Mouse (Mus musculus) MEL (cell line): ENCODE results near the gene Zfp36l1. TPM values are rescaled to one million over a fixed set of nuclear protein-coding genes. Genes with fewer than 3 reads are reported as not detected.

ENCODE experiments used
- DNase-seq: peaks from one replicate; pipeline ENCODE4 v3.0.0; 2011; ENCODE audit warnings: low read depth, low spot score
- H3K27ac ChIP-seq: 2 replicates; pipeline ENCODE4 v1.5.1; 2012; ENCODE audit warnings: low read depth, mild to moderate bottlenecking, control low read depth, low read length, moderate library complexity; ENCODE audit not compliant: control insufficient read depth
- H3K27me3 ChIP-seq, 2 experiments: fragments of 150-350 bp in 1 of 2; sonication (generic) in 1 of 2; 2 replicates each; pipeline ENCODE4 v1.6.1; 2012; ENCODE audit warnings: low read length in 2 of 2, mild to moderate bottlenecking in 2 of 2, improper control_type of control experiment in 1 of 2, moderate library complexity in 1 of 2; ENCODE audit not compliant: insufficient read depth in 2 of 2, control insufficient read depth in 1 of 2
- H3K36me3 ChIP-seq, 2 experiments: 2 replicates each; pipeline ENCODE4 v1.6.1; 2012 to 2014; ENCODE audit warnings: low read length in 2 of 2, improper control_type of control experiment in 1 of 2, inconsistent platforms in 1 of 2, mild to moderate bottlenecking in 1 of 2; ENCODE audit not compliant: insufficient read depth in 2 of 2, control insufficient read depth in 1 of 2
- H3K4me1 ChIP-seq, 2 experiments: fragments of 150-350 bp in 1 of 2; sonication (generic) in 1 of 2; 2 replicates each; pipeline ENCODE4 v1.6.1; 2012; ENCODE audit warnings: low read length in 2 of 2, improper control_type of control experiment in 1 of 2, mild to moderate bottlenecking in 1 of 2; ENCODE audit not compliant: insufficient read depth in 2 of 2, control insufficient read depth in 1 of 2
- H3K4me3 ChIP-seq, 2 experiments: fragments of 150-350 bp in 1 of 2; sonication (generic) in 1 of 2; 2 replicates each; pipeline ENCODE4 v1.5.1; 2012; ENCODE audit warnings: low read depth in 2 of 2, low read length in 2 of 2, mild to moderate bottlenecking in 2 of 2, moderate library complexity in 2 of 2, control low read depth in 1 of 2, improper control_type of control experiment in 1 of 2; ENCODE audit not compliant: control insufficient read depth in 1 of 2, insufficient read depth in 1 of 2
- H3K79me2 ChIP-seq: 2 replicates; pipeline ENCODE4 v1.6.1; 2012; ENCODE audit warnings: mild to moderate bottlenecking, low read length, moderate library complexity; ENCODE audit not compliant: control insufficient read depth, poor library complexity, insufficient read depth
- H3K9ac ChIP-seq: 2 replicates; pipeline ENCODE4 v1.6.1; 2012; ENCODE audit warnings: low read depth, mild to moderate bottlenecking, control low read depth, low read length, moderate library complexity; ENCODE audit not compliant: control insufficient read depth, poor library complexity, severe bottlenecking
- H3K9me3 ChIP-seq: fragments of 150-350 bp; sonication (generic); replicated peaks from 2 replicates; pipeline ENCODE4 v1.6.1; 2012; ENCODE audit warnings: mild to moderate bottlenecking, low read length, improper control_type of control experiment, moderate library complexity; ENCODE audit not compliant: insufficient read depth
- BHLHE40 ChIP-seq: IDR thresholded peaks from 2 replicates; pipeline ENCODE4 v1.6.1; 2012; ENCODE audit warnings: low read depth, mild to moderate bottlenecking, inconsistent platforms, low read length, improper control_type of control experiment, borderline replicate concordance
- CHD1 ChIP-seq: IDR thresholded peaks from 2 replicates; pipeline ENCODE4 v1.6.1; 2012; ENCODE audit warnings: low read depth, mild to moderate bottlenecking, inconsistent platforms, low read length, improper control_type of control experiment
- CTCF ChIP-seq, 3 experiments: IDR thresholded peaks in 2 of 3; conservative IDR thresholded peaks in 1 of 3; 2 replicates each; pipeline ENCODE4 v1.5.1; 2011 to 2012; ENCODE audit warnings: low read length in 3 of 3, low read depth in 2 of 3, mild to moderate bottlenecking in 2 of 3, improper control_type of control experiment in 1 of 3, inconsistent platforms in 1 of 3, mixed read lengths in 1 of 3, moderate library complexity in 1 of 3; ENCODE audit not compliant: control insufficient read depth in 1 of 3, insufficient read depth in 1 of 3, poor library complexity in 1 of 3, severe bottlenecking in 1 of 3
- E2F4 ChIP-seq: IDR thresholded peaks from 2 replicates; pipeline ENCODE4 v1.6.1; 2011; ENCODE audit warnings: low read depth, low read length, improper control_type of control experiment, borderline replicate concordance
- ELF1 ChIP-seq: IDR thresholded peaks from 2 replicates; pipeline ENCODE4 v1.6.1; 2014; ENCODE audit warnings: low read depth, mild to moderate bottlenecking, inconsistent platforms, low read length, improper control_type of control experiment, moderate library complexity
- ETS1 ChIP-seq: IDR thresholded peaks from 2 replicates; pipeline ENCODE4 v1.6.1; 2012; ENCODE audit warnings: low read depth, mild to moderate bottlenecking, inconsistent platforms, low read length, improper control_type of control experiment, moderate library complexity
- GABPA ChIP-seq: IDR thresholded peaks from 2 replicates; pipeline ENCODE4 v1.6.1; 2012; ENCODE audit warnings: low read depth, mild to moderate bottlenecking, inconsistent platforms, low read length, improper control_type of control experiment, moderate library complexity
- JUND ChIP-seq: IDR thresholded peaks from 2 replicates; pipeline ENCODE4 v1.6.1; 2011; ENCODE audit warnings: low read depth, mild to moderate bottlenecking, improper control_type of control experiment, low read length
- KAT2A ChIP-seq: conservative IDR thresholded peaks from 2 replicates; pipeline ENCODE4 v1.6.1; 2012; ENCODE audit warnings: low read depth, low read length, improper control_type of control experiment, inconsistent platforms
- MAFK ChIP-seq: IDR thresholded peaks from 2 replicates; pipeline ENCODE4 v1.6.1; 2011; ENCODE audit warnings: low read depth, mild to moderate bottlenecking, low read length, improper control_type of control experiment, borderline replicate concordance
- MEF2A ChIP-seq: IDR thresholded peaks from 2 replicates; pipeline ENCODE4 v1.6.1; 2014; ENCODE audit warnings: low read depth, mild to moderate bottlenecking, inconsistent platforms, low read length, improper control_type of control experiment; ENCODE audit not compliant: poor library complexity, insufficient replicate concordance, severe bottlenecking; ENCODE audit errors: extremely low read depth
- MYB ChIP-seq: IDR thresholded peaks from 2 replicates; pipeline ENCODE4 v1.6.1; 2011; ENCODE audit warnings: mild to moderate bottlenecking, low read depth, low read length, improper control_type of control experiment
- MYC ChIP-seq: IDR thresholded peaks from 2 replicates; pipeline ENCODE4 v1.6.1; 2011; ENCODE audit warnings: low read depth, mild to moderate bottlenecking, low read length, improper control_type of control experiment, moderate library complexity
- NELFE ChIP-seq: IDR thresholded peaks from 2 replicates; pipeline ENCODE4 v1.6.1; 2011; ENCODE audit warnings: low read depth, low read length, improper control_type of control experiment
- NRF1 ChIP-seq: IDR thresholded peaks from 2 replicates; pipeline ENCODE4 v1.6.1; 2014; ENCODE audit warnings: low read depth, mild to moderate bottlenecking, inconsistent platforms, low read length, improper control_type of control experiment, moderate library complexity; ENCODE audit not compliant: poor library complexity, insufficient read depth, severe bottlenecking
- POLR2AphosphoS2 ChIP-seq: IDR thresholded peaks from 2 replicates; pipeline ENCODE4 v1.6.1; 2011; ENCODE audit warnings: low read length, improper control_type of control experiment
- POLR2AphosphoS5 ChIP-seq: IDR thresholded peaks from 2 replicates; pipeline ENCODE4 v1.6.1; 2012; ENCODE audit warnings: low read depth, borderline replicate concordance, mild to moderate bottlenecking, inconsistent platforms, low read length, moderate library complexity, mixed read lengths
- RAD21 ChIP-seq: IDR thresholded peaks from 2 replicates; pipeline ENCODE4 v1.6.1; 2011; ENCODE audit warnings: mild to moderate bottlenecking, low read depth, low read length, improper control_type of control experiment
- RCOR1 ChIP-seq: IDR thresholded peaks from 2 replicates; pipeline ENCODE4 v1.6.1; 2012; ENCODE audit warnings: low read depth, mild to moderate bottlenecking, inconsistent platforms, low read length, improper control_type of control experiment
- SIN3A ChIP-seq: IDR thresholded peaks from 2 replicates; pipeline ENCODE4 v1.6.1; 2012; ENCODE audit warnings: low read length, improper control_type of control experiment, inconsistent platforms
- SMC3 ChIP-seq: IDR thresholded peaks from 2 replicates; pipeline ENCODE4 v1.6.1; 2011; ENCODE audit warnings: low read depth, low read length, improper control_type of control experiment
- TBP ChIP-seq: IDR thresholded peaks from 2 replicates; pipeline ENCODE4 v1.8.0; 2011; ENCODE audit warnings: low read depth, low read length, improper control_type of control experiment
- UBTF ChIP-seq: IDR thresholded peaks from 2 replicates; pipeline ENCODE4 v1.6.1; 2012; ENCODE audit warnings: low read depth, mild to moderate bottlenecking, inconsistent platforms, low read length, improper control_type of control experiment, moderate library complexity, borderline replicate concordance; ENCODE audit not compliant: insufficient read depth
- USF1 ChIP-seq: IDR thresholded peaks from 2 replicates; pipeline ENCODE4 v1.6.1; 2014; ENCODE audit warnings: low read depth, mild to moderate bottlenecking, inconsistent platforms, low read length, improper control_type of control experiment, moderate library complexity
- USF2 ChIP-seq, 2 experiments: IDR thresholded peaks; 2 replicates each; pipeline ENCODE4 v1.6.1; 2011 to 2012; ENCODE audit warnings: improper control_type of control experiment in 2 of 2, low read length in 2 of 2, borderline replicate concordance in 1 of 2, inconsistent platforms in 1 of 2, low read depth in 1 of 2, mild to moderate bottlenecking in 1 of 2; ENCODE audit not compliant: insufficient read depth in 1 of 2
- ZC3H11A ChIP-seq: IDR thresholded peaks from 2 replicates; pipeline ENCODE4 v1.6.1; 2012; ENCODE audit warnings: low read depth, mild to moderate bottlenecking, inconsistent platforms, low read length, improper control_type of control experiment
- ZKSCAN1 ChIP-seq: IDR thresholded peaks from 2 replicates; pipeline ENCODE4 v1.6.1; 2012; ENCODE audit warnings: low read depth, mild to moderate bottlenecking, inconsistent platforms, low read length, improper control_type of control experiment, moderate library complexity
- ZMIZ1 ChIP-seq: IDR thresholded peaks from 2 replicates; pipeline ENCODE4 v1.6.1; 2012; ENCODE audit warnings: low read depth, mild to moderate bottlenecking, inconsistent platforms, low read length, improper control_type of control experiment, moderate library complexity
- polyA plus RNA-seq, 2 experiments: library from polyadenylated mRNA; stranded (reverse) in 1 of 2; unstranded in 1 of 2; fragments of >175 nt in 1 of 2; fragments of >200 nt in 1 of 2; gene quantifications; 2 replicates each; pipeline versions ENCODE4 v1.2.1 to v1.2.4; 2012; ENCODE audit warnings: low replicate concordance in 2 of 2, low read depth in 1 of 2; ENCODE audit not compliant: insufficient read length in 2 of 2, insufficient read depth in 1 of 2, missing spikeins in 1 of 2
- total RNA-seq: library from RNA; depleted of rRNA; stranded (reverse); fragments of 300-350 nt; gene quantifications from 2 replicates; pipeline ENCODE4 v1.2.3, GENCODE M21; 2012

Gene Zfp36l1
- total and polyA plus RNA-seq, 3 experiments, result 1.2 to 22.5 TPM; not detected in 1

- H3K4me1 ChIP-seq, result peaks cover 10 to 30% of the 10 kb centered on the region in 2 experiments
- peak overlapping the region; percentile 79 for H3K27ac ChIP-seq
- TF ChIP-seq MAFK (no peak), MYC (no peak), SMC3 (no peak), USF1 (peak; percentile 32; the same call in 1 of the 2 replicates), BHLHE40 (no peak), ELF1 (no peak)
- TF ChIP-seq, all 39 proteins: peak for 1
- Histone ChIP-seq H3K27me3 (no peaks in the 10 kb centered on the region), H3K4me3 (peak overlapping the region; percentile 1 to 2; a peak in 3 of 4 replicates), H3K9ac (peak overlapping the region; percentile 15), H3K36me3 (peaks cover 0 to 25% of the 10 kb centered on the region in 2 experiments; a peak in 2 of 4 replicates), H3K79me2 (no peaks in the 10 kb centered on the region), H3K9me3 (no peaks in the 10 kb centered on the region)
- peak; percentile 66 for DNase-seq
Measured at GRCm38 (mm10) chr12:80083133-80083821, 29.5 kb downstream of the Zfp36l1 start.

- Histone ChIP-seq H3K4me3 (0 out of 4 replicates have a peak overlapping the region, but pooled peaks of 1 of the 2 experiments have one; percentile 1), H3K9me3 (no peaks in the 10 kb centered on the region), H3K4me1 (peaks cover 10 to 26% of the 10 kb centered on the region in 2 experiments), H3K27ac (peak overlapping the region; percentile 79), H3K27me3 (no peaks in the 10 kb centered on the region), H3K9ac (peak overlapping the region; percentile 15), H3K36me3 (peaks cover 0 to 21% of the 10 kb centered on the region in 2 experiments; a peak in 2 of 4 replicates), H3K79me2 (no peaks in the 10 kb centered on the region)
- peak; percentile 68 for DNase-seq
- no peak for TF ChIP-seq POLR2AphosphoS5
- no peak for TF ChIP-seq UBTF
- TF ChIP-seq POLR2AphosphoS2, result no peak
- no peak for TF ChIP-seq MYB
- TF ChIP-seq E2F4, result no peak
- no peak for TF ChIP-seq ELF1
- TF ChIP-seq CHD1, result no peak
- no peak for TF ChIP-seq GABPA
- TF ChIP-seq MEF2A, result no peak
- TF ChIP-seq MYC, result no peak
- TF ChIP-seq JUND, result no peak
- peak; percentile 43 for TF ChIP-seq SMC3
- TF ChIP-seq USF2 (IDR thresholded peaks at IDR 0.05; ENCODE audit: borderline replicate concordance in 1 of 2, insufficient read depth in 1 of 2, low read depth in 1 of 2, low read length in 2 of 2), result no peak
- TF ChIP-seq ZMIZ1, result no peak
- TF ChIP-seq TBP, result no peak
- no peak for TF ChIP-seq ZKSCAN1
- no peak for TF ChIP-seq NRF1
- no peak for TF ChIP-seq MAFK
- no peak for TF ChIP-seq SIN3A
- TF ChIP-seq USF1, result no peak
- peak; percentile 24 to 59 (median 54) for TF ChIP-seq CTCF (IDR thresholded peaks at IDR 0.05 in 2 of 3, conservative IDR thresholded peaks at IDR 0.05 in 1 of 3; ENCODE audit: control insufficient read depth in 1 of 3, insufficient read depth in 1 of 3, low read depth in 2 of 3, low read length in 3 of 3, poor library complexity in 1 of 3, severe bottlenecking in 1 of 3)
- no peak for TF ChIP-seq ETS1
- TF ChIP-seq RAD21, result peak; percentile 39
- 0 out of 2 replicates have a peak, but pooled peaks have one; percentile 6 for TF ChIP-seq ZC3H11A
- TF ChIP-seq NELFE, result no peak
- TF ChIP-seq KAT2A, result no peak
- no peak for TF ChIP-seq RCOR1
Measured at GRCm38 (mm10) chr12:80082730-80083129, 30.1 kb downstream of the Zfp36l1 start.
